Mouse (Mus musculus): ENCODE results near the gene Prrc2b.

Gene Prrc2b

GRCm38 (mm10) chr2:32137667-32138266 is 13.1 kb upstream of the Prrc2b start:
- peak; percentile 97 for DNase-seq

DNA sequence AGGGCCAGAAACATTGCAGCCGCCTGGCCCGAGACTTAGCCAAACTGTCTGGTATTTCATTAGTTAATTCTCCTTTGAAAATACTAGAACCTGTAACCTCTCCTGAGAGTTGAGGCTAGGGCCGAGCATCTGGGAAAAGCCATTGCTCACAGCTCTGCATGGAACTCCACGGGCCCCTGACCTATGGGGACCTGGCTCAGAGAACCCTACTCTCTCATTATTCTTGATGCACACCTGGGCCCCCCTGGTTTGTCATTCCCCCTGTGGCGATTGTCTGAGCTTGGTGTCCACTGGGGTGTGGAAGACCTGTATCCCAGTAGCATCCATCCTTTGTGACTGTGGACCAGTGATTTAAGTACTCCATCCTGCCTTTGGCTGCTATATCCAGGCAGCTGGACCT is 11.5 kb upstream of the Prrc2b start:
- no peak for DNase-seq

- DNase-seq = peak; percentile 81
These were observed 10.4 kb upstream of the Prrc2b start for GRCm38 (mm10) chr2:32140498-32140934.

GRCm38 (mm10) chr2:32141602-32142001 is 9.3 kb upstream of the Prrc2b start:
- DNase-seq = no peak

GRCm38 (mm10) chr2:32142368-32142767 is 8.5 kb upstream of the Prrc2b start:
- DNase-seq = no peak

- no peak for DNase-seq
These were observed 6.2 kb upstream of the Prrc2b start for GRCm38 (mm10) chr2:32144633-32145032.

GRCm38 (mm10) chr2:32146617-32147162 is 4.2 kb upstream of the Prrc2b start:
- no peak for DNase-seq

- DNase-seq = no peak
These were observed 747 bp upstream of the Prrc2b start for GRCm38 (mm10) chr2:32150135-32150534.

GRCm38 (mm10) chr2:32150562-32150923 is 339 bp upstream of the Prrc2b start:
- no peak for DNase-seq

- no peak for DNase-seq
These were observed 931 bp downstream of the Prrc2b start for GRCm38 (mm10) chr2:32151660-32152366.

DNA sequence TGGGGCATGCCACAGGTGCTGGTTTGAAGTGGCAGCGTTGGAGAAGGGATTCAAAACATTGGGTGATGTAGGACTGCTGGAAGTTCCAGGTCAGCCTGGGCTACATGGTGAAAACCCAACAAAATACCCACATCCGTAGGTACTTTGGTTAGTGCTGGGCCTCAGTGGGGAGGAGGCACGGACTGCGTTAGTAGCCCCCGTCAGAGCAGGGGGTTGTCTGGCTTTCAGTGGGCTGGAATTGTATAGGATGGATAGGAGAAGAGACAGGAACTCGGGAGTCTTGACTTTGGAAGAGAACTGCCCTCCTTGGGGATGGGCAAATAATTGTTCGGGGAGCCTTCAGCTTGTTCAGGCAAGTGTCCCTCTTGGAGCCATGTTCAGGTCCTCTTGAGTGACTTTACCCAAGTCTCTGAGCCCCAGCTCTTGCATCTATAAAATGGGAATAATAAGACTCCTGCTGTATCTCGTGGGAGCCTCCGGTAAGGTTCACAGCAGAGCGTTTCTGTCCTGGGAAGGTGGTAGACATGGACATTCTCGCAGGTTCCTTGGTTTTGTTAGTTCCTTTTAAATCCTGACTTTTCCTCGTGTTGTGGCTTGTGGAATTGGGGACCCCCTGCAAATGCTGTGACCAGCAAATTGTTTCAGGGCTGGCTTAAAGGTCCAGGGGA is 1.6 kb downstream of the Prrc2b start:
- no peak for DNase-seq

- peak; percentile 78 for DNase-seq
These were observed 2.3 kb downstream of the Prrc2b start for GRCm38 (mm10) chr2:32153041-32153790.

DNA sequence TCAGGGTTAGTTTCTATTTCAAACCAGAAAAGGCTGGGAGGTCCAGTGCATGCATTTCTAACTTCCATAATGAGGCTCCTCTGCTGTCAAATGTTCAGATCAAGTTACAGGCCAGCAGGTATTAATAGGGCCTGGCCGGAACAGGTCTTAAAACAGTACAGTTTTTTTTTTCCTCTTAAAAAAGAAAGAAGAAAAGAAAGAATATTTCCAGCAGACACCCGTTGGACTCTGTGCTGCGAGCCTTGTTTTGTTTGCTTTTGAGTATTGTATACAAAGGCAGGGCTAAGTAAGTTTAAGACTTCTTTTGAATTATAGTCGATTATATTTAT is 2.9 kb downstream of the Prrc2b start:
- DNase-seq = no peak

DNA sequence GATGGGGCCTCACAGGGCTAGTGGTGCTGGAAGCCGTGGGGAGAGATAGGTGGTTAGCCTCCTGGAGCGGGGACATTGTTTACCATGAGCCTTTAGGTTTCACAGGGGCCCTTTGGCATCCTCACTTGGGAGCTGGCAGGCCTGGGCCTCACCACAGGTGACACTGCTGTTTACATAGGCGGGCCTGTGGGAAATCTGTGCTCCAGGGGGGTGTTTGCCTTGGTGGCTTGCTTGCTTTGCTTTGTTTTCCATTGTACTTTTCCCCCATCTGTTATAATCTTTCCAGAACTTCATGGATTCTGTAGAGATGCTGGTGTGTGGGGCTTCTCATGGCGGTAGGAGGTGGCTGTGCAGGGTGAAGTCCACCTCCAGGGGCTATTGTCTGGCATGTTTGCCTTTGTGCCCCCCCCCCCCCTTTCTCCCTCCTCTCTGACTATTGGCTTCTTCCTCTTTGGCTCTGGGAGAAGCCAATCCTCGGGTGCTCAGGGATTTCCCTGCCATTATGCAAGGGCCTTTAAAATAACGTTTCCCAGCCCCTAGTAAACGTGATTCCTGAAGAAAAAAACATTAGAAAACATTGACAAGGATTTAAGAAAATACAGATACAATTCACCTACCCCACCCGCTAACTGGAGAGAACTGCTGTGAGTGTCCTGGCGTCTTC is 3.6 kb downstream of the Prrc2b start:
- no peak for DNase-seq

GRCm38 (mm10) chr2:32154998-32155541 is 4.2 kb downstream of the Prrc2b start:
- DNase-seq = no peak

DNA sequence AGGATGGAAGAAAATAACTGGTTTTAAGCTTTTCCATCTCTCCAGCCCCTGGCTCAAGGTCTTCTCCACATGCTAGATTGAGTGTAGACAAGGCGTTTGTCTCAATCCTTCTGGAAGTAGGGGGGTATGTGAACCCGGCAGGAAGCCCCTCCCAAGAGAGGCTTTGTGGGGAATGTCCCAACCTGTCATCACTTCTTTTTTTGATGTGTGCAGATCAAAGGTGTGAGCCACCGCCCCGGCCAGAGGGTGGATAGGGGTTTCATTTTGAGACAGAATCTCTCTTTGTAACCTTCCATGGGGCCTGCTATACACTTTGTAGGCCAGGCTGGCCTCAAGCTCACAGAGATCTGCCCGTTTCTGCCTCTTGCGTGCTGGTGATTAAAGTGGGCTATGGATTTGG is 4.7 kb downstream of the Prrc2b start:
- no peak for DNase-seq

DNA sequence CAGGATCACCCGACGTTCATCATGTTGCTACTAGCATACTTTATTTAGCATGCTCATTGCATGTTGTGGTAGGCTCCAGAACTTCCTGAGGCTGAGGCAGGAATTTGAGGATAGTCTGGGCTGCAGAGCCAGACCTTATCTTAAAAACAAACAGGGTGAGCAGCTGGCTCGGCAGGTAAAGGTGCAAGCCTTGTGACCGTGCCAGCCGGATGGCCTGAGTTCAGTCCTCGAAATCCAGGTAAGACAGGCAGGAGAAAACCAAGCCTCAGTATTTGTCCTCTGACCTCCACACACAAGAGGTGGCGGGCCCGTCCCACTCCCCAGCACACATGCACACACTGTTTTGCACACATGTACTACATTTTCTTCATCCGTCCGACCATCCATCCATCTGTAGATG is 5.8 kb downstream of the Prrc2b start:
- DNase-seq = no peak

DNA sequence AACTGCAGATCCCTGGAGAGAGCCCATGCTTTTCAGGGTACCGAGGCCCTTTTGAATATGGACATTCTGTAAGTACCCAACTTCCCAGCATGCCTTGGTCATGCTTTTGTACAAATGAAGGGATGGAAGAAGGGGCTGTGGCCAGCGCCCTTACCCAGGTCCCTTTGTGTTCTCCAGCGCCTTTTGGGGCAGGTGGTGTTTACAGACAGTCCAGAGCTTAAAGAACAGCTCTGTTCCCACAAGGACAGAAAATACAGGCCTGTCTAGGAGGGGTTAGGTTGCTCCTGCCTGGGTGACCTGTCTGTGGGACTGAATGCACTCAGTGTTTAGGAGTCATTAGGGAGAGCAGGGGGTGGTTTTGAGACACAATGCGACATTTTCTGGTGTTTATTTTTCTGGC is 6.4 kb downstream of the Prrc2b start:
- no peak for DNase-seq

DNA sequence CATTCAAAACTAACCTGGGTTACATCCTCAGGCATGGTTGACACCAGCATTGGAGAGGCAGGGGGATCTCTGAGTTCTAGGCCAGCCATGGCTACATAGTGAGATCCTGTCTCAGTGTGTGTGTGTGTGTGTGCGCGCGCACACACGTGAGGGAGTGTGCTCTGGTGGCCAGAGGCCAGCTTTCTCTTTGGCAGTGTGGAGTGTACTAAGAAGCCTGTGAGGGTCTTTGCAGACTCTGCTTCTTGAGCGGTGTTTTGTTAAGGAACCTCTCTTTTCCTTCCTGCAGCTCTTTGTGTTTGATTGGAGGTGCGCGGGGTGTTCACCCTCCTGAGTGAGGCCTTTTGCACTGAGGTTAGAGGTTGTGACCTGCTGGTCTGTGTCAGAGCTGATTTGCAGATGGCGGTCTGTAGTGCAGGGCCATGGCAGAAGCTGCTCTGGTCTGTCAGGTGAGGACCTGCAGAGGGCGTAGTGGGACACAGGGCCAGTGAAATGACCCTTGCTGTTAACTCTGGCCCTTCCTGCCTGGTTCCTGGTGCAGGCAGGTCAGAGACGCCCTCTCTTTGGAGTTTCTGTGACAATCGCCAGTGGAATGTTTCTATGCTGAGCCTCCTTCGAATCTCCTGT is 7.8 kb downstream of the Prrc2b start:
- DNase-seq = no peak

GRCm38 (mm10) chr2:32160525-32160924 is 9.6 kb downstream of the Prrc2b start:
- no peak for DNase-seq

GRCm38 (mm10) chr2:32160967-32161366 is 10.1 kb downstream of the Prrc2b start:
- DNase-seq = no peak

DNA sequence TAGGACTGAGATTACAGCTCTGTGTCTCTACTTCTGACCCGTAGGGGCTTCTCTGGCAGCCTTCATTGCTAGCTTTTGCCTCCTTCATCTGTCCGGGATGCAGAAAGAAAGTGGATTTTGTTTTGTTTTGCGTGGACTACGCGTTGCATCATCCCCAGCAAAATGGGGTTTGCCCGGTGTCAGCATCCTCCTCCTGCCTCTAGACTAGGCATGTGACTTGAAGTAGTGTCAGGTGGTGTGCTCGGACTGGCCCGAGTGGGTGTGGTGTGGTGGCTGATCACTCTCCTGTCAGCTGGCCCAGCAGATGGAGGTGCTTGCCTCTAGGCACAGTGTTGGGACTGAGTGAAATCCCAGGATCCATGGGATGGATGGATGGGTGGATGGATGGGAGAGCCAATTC is 11.2 kb downstream of the Prrc2b start:
- no peak for DNase-seq

Measured in kidney, postnatal 14 days (tissue).